Mouse (Mus musculus) T-cell, adult 66 days (primary cell): ENCODE results near the gene Dennd5a. TPM values are rescaled to one million over a fixed set of nuclear protein-coding genes. Genes with fewer than 3 reads are reported as not detected.

Source experiments
- total RNA-seq, 2 experiments: library from RNA; stranded (reverse); gene quantifications; 3 replicates in 1 of 2; 4 replicates in 1 of 2; pipeline ENCODE4 v1.2.4; 2023

The Dennd5a gene
- 10 to 100 TPM; 28.9 to 32.6 TPM for total RNA-seq

GRCm38 (mm10) chr7:109959716-109960612 lies at the start of gene Dennd5a:
Gene Dennd5a, minus strand, starts transcription at chr7:109960470.

DNA sequence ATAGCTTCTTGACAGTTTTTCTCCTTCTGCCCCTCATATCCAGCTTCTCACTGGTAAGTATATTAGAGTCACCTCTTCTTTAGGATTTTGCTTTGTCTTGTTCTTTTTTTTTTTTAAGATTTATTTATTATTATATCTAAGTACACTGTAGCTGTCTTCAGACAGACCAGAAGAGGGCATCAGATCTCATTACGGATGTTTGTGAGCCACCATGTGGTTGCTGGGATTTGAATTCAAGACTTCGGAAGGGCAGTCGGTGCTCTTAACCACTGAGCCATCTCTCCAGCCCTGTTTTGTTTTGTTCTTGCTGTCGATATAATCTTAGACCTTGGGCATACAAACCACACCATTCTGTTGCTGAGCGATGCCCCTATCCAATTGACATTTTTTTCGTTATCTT lies 26.5 kb upstream of the Dennd5a start, which contains the start of gene Tmem41b:
TSS of gene Tmem41b (minus strand) at position 155 of the 400 bp plus-strand sequence.

DNA sequence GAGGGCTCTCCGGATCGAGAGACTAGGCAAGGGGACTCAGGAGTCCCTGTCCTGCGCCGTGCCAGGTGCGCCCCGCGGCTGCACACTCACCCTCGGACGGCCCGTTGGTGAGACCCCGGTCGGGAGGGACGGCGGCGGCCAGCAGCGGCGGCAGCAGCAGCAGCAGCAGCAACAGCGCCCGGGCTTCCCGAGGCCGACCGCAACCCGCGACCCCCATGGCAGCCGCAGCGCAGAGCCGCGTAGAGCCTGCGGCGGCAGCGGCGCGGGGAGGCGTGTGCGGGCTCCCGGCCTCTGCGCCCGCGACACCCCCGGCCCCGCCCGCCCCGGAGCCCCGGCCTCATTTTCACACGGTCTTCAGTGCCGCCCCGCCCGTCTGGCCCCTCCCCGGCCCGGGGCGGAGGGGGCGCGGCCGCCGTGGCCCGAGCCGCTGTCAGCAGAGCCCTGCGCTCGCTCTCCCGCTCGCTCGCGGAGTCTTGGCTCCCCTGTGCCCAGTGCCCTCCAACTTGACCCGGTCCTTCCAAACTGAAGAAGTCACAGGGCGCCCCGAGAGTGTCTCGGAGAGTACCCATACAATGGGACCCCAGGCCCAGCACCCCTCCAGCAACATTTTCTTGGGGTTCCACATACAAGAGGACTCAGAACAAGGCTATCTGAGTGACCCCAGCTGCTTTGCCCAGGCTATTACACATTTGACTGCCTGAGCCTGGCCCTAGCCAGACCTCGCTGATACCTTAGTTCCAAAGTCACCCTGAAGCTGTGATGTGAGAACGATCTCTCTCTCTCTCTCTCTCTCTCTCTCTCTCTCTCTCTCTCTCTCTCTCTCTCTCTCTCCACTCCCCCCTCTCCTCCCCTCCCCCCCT lies 94.7 kb downstream of the Dennd5a start, which contains the start of gene Scube2:
TSS of gene Scube2 (minus strand) at position 310 of the 860 bp plus-strand sequence.

Other genes starting within 250 kb of the Dennd5a start
- not detected for gene BC051019, start 236.6 kb downstream of the Dennd5a start, total RNA-seq
- 1 to 10 TPM in 1 of 2 experiments, not detected in 1; 1.5 TPM for gene Ascl3, start 228.7 kb downstream of the Dennd5a start, total RNA-seq
- gene Tmem9b, start 207.6 kb downstream of the Dennd5a start, total RNA-seq, result 10 to 100 TPM; 38.4 to 49.2 TPM
- gene Nrip3, start 178.4 kb downstream of the Dennd5a start, total RNA-seq, result under 1 TPM in 1 of 2 experiments, not detected in 1; 0.15 TPM
- gene Scube2, start 94.8 kb downstream of the Dennd5a start, total RNA-seq, result not detected
- 10 to 100 TPM; 44.6 to 50.0 TPM for gene Tmem41b, start 26.5 kb upstream of the Dennd5a start, total RNA-seq
- gene Ipo7, start 57.8 kb upstream of the Dennd5a start, total RNA-seq, result 10 to 100 TPM; 63.5 to 68.6 TPM
- gene Zfp143, start 100.7 kb upstream of the Dennd5a start, total RNA-seq, result 10 to 100 TPM; 31.5 to 33.6 TPM
- 1 to 10 TPM; 4.1 to 4.2 TPM for gene Wee1, start 161.6 kb upstream of the Dennd5a start, total RNA-seq